Mouse (Mus musculus) spleen, adult 2 months (tissue): ENCODE measurements at regions not wholly inside any gene's neighbourhood (a gene's known extent, or its start where the extent isn't known, plus 50 kb on each side); places are given as distances from the start of the nearest gene placed in this dataset.

Source experiments
- DNase-seq, 2 experiments: peaks; one replicate each; pipeline versions ENCODE4 v3.0.0 to v3.0.0-alpha.2; 2012 to 2021; ENCODE audit warnings: low spot score in 2 of 2, low read depth in 1 of 2
- H3K27ac ChIP-seq: fragments of 200-500 bp; 2 replicates; pipeline ENCODE4 v1.5.1; 2012; ENCODE audit warnings: low read length, inconsistent platforms; ENCODE audit not compliant: insufficient read depth
- H3K27me3 ChIP-seq: fragments of 200-500 bp; 2 replicates; pipeline ENCODE4 v1.6.1; 2012; ENCODE audit warnings: mild to moderate bottlenecking, moderate library complexity, low read length, inconsistent platforms; ENCODE audit not compliant: control insufficient read depth, insufficient read depth
- H3K36me3 ChIP-seq: fragments of 200-500 bp; 2 replicates; pipeline ENCODE4 v1.6.1; 2012; ENCODE audit warnings: mild to moderate bottlenecking, low read length, inconsistent platforms; ENCODE audit not compliant: control insufficient read depth, insufficient read depth
- H3K4me1 ChIP-seq: fragments of 200-500 bp; 2 replicates; pipeline ENCODE4 v1.6.1; 2011; ENCODE audit warnings: inconsistent platforms; ENCODE audit not compliant: control insufficient read depth, insufficient read depth, insufficient read length
- H3K4me3 ChIP-seq: fragments of 200-500 bp; 2 replicates; pipeline ENCODE4 v1.5.1; 2011; ENCODE audit warnings: mild to moderate bottlenecking, inconsistent platforms; ENCODE audit not compliant: insufficient read depth, insufficient read length; ENCODE audit errors: extremely low read depth
- CTCF ChIP-seq: fragments of 200-500 bp; IDR thresholded peaks from 2 replicates; pipeline ENCODE4 v1.5.1; 2011; ENCODE audit warnings: mild to moderate bottlenecking, inconsistent platforms; ENCODE audit not compliant: insufficient read depth, insufficient read length, insufficient replicate concordance; ENCODE audit errors: extremely low read depth
- POLR2A ChIP-seq: fragments of 200-500 bp; IDR thresholded peaks from 2 replicates; pipeline ENCODE4 v1.6.1; 2011; ENCODE audit warnings: low read depth, low read length, inconsistent platforms
- WGBS: fragments of 180-500 bp; shearing (Covaris S2); methylation state at CpG from one replicate; pipeline ENCODE4 v1.1.7; 2018; 5-methylcytosine and 5-hydroxymethylcytosine counted together

DNA sequence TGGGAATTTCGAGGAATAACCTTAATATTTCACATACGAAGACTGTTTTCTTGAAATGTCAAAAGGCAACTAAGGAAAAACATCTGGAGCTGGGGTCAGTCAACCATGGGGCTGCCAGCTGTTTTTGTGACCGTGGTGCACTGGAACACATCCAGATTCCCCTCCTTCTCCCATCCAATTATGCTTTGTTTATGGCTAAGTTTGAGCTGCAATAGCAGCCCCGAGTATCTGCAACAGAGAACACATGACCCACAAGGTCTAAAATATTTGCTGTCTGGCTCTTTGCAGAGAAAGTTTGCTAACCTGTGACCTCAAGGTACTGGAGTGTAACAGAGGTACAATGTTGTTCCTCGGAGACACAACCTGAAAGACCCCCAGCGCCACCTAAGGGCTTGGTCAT lies 177.7 kb upstream of the Gadl1 start:
- 83% methylated on average over 6 of the region's 6 CpGs for WGBS
- Histone ChIP-seq H3K36me3 (no peaks in the 10 kb centered on the region), H3K27me3 (no peaks in the 10 kb centered on the region), H3K4me3 (no peak overlapping the region), H3K27ac (no peak overlapping the region), H3K4me1 (no peaks in the 10 kb centered on the region; the same call in 1 of the 2 replicates)
- no peak for DNase-seq
- TF ChIP-seq CTCF (no peak), POLR2A (no peak)

DNA sequence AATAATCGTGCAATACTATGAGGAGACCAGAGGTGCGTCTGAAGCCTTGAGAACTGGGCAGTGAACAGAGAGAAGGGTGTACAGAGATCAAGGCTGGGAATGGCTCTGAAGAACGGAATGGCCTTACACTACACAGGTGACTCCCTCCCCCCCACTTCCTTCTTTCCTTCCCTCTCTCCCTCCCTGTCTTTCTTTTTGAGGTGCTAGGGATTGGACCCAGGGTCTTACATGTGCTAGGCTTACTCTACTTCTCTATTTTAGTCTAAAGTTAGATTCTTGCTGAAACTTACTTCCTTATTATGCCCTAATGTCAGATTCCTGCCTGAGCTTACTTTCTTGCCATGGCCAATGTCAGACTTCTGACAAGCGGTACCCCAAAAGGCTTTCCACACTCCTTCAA lies 176.2 kb upstream of the Gadl1 start:
- WGBS, result 56% methylated on average over 4 of the region's 4 CpGs
- TF ChIP-seq POLR2A (no peak), CTCF (no peak)

DNA sequence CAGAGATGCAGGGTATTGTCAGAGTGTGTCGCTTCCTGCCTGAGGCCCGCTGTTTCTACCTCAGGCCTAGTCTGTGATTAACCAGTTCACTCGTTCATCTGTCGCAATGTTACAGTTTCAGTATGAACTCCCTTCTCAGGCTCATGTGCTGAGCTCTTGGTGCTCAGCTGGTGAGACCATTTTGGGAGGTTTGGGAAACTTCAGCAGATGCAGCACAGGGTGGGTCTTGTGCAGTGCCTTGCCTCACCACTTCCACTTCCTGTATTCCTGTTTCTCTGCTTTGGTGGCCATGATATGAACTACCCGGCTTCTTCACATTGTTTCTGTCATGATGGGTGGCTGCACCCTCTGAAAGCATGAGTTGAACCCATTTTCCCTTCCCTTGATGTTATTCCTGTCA lies 169.3 kb upstream of the Gadl1 start:
- no peaks in the 10 kb centered on the region for H3K36me3 ChIP-seq
- H3K4me3 ChIP-seq, result no peak overlapping the region
- no peak overlapping the region for H3K27ac ChIP-seq
- no peak for DNase-seq
- TF ChIP-seq CTCF (no peak), POLR2A (no peak)
- H3K27me3 ChIP-seq, result no peaks in the 10 kb centered on the region
- peaks cover 7% of the 10 kb centered on the region; the same call in 1 of the 2 replicates for H3K4me1 ChIP-seq
- whole genome bisulfite sequencing, result 62% methylated on average over 5 of the region's 5 CpGs

More for the DNA sequence above, 176.2 kb upstream of the Gadl1 start:
- DNase-seq, result no peak
- Histone ChIP-seq H3K27me3 (no peaks in the 10 kb centered on the region), H3K4me1 (no peaks in the 10 kb centered on the region; the same call in 1 of the 2 replicates), H3K27ac (no peak overlapping the region), H3K36me3 (no peaks in the 10 kb centered on the region), H3K4me3 (no peak overlapping the region)

DNA sequence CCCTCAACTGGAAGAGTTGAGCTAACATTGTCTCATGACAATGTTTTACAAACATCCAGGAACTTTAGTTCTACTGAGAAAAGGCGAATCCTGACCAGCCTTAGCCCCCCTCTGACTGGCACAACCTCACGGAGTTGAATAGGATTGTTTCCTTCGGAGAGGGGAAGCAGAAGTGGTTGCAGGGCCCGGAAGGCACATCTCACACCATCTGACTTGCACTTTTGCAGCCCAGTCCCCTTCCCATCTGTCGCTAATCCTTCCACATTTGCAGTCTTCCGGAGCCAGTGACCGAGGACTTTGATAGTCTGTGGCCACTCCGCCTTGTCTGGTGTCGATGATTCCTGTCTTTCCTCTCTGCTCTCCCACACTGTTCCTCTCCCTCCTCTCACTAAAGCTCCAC lies 162.8 kb upstream of the Gadl1 start:
- H3K36me3 ChIP-seq, result no peaks in the 10 kb centered on the region
- WGBS, result 18% methylated on average over 9 of the region's 9 CpGs
- no peak overlapping the region for H3K27ac ChIP-seq
- no peak for DNase-seq
- TF ChIP-seq POLR2A (no peak), CTCF (no peak)
- no peaks in the 10 kb centered on the region for H3K4me1 ChIP-seq
- no peaks in the 10 kb centered on the region for H3K27me3 ChIP-seq
- H3K4me3 ChIP-seq, result no peak overlapping the region

DNA sequence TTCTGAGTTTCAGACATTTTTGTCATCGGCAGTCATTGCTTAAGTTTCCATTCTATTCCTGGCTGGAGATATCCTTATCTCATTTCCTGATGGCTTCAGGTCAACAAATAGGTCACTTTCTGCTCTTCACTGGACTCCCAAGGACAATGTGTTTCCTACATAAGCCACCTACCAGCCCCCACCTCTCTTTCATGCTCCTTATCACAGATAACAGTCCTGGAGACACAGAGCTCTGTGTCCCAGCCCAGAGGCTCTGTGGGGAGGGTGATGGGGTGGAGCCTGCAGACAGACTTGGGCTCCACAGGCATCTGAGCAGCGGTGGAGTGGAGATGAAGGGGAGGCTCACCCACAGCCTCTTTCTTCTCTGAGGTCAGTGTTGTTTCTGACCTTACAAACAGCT lies 148.8 kb upstream of the Gadl1 start:
- no peak overlapping the region for H3K27ac ChIP-seq
- H3K36me3 ChIP-seq, result no peaks in the 10 kb centered on the region
- H3K27me3 ChIP-seq, result no peaks in the 10 kb centered on the region
- TF ChIP-seq POLR2A, result no peak
- no peak for TF ChIP-seq CTCF
- DNase-seq, result no peak
- no peak overlapping the region for H3K4me3 ChIP-seq
- no peaks in the 10 kb centered on the region for H3K4me1 ChIP-seq
- WGBS, result 26% methylated on average over 2 of the region's 2 CpGs

DNA sequence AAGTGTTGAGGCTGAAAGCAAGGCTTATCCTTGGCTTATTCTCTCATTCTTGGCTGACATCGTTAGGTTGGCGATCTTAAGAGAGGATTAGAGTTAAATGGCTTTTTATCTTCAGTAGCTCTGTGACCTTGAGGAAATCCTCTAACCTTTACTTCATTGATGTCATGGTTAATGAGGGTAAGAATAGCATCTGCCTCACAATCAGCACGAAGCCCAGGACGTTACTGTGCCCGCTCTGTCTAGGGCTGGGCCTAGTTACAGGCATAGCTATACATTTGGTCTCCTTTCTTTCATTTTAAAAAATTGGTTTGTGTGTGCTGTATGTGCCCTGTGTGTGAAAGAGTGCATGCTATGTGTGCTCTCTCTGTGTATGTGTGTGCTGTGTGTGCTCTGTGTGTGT lies 145.1 kb upstream of the Gadl1 start:
- TF ChIP-seq CTCF, result no peak
- TF ChIP-seq POLR2A, result no peak
- no peaks in the 10 kb centered on the region for H3K27me3 ChIP-seq
- WGBS, result 88% methylated on average over 5 of the region's 5 CpGs
- no peak overlapping the region for H3K27ac ChIP-seq
- no peak overlapping the region for H3K4me3 ChIP-seq
- no peaks in the 10 kb centered on the region for H3K36me3 ChIP-seq
- no peak for DNase-seq
- no peaks in the 10 kb centered on the region for H3K4me1 ChIP-seq

DNA sequence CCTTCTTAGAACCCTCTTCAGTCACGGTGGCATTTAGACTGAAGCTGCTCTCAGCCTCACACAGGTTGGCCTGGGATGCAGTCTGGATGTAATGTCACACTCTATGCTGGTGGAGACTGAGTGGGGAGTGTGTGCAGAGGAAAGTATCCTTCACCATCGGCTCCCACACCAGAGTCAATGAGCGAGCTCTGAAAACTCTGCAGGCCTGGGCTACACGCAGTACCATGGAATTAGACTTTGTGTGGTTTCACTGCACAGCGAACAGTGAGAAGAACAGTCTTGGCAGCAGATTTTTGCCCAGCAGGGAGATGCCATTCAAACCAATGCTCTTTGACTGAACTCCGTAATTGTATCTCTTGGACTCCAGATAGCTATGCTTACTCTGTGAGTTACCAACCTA lies 142.8 kb upstream of the Gadl1 start:
- no peak overlapping the region for H3K4me3 ChIP-seq
- 92% methylated on average over 6 of the region's 6 CpGs for WGBS
- H3K36me3 ChIP-seq, result no peaks in the 10 kb centered on the region
- H3K27me3 ChIP-seq, result no peaks in the 10 kb centered on the region
- no peak for DNase-seq
- no peak for TF ChIP-seq POLR2A
- no peak for TF ChIP-seq CTCF
- H3K27ac ChIP-seq, result no peak overlapping the region
- no peaks in the 10 kb centered on the region for H3K4me1 ChIP-seq

DNA sequence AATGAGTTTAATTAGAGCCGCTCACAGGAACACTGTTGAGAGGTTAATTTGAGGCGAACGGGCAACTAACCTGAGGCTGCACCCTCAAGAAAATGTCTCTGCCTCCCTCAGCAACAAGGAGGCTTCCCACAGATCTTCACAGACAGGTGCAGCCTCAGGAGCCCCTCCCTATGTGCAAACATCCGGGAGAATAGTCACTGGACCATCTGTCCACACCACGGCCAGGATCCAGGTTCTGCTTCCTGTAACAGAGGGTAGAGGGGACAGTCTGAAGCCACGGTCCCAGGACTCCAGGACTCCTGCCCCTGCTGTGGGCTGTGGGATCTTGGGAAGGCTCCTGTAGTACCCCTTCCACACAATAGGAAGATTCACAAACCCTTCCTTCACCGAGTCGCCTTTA lies 134.1 kb upstream of the Gadl1 start:
- TF ChIP-seq POLR2A, result no peak
- TF ChIP-seq CTCF, result no peak
- Histone ChIP-seq H3K4me1 (no peaks in the 10 kb centered on the region), H3K36me3 (no peaks in the 10 kb centered on the region), H3K4me3 (no peak overlapping the region), H3K27me3 (no peaks in the 10 kb centered on the region), H3K27ac (no peak overlapping the region)
- DNase-seq, result no peak
- 81% methylated on average over 8 of the region's 8 CpGs for WGBS
